Mouse (Mus musculus) embryonic facial prominence, embryonic 11.5 days (tissue): ENCODE measurements around the gene Ptrh2. TPM values are rescaled to one million over a fixed set of nuclear protein-coding genes. Genes with fewer than 3 reads are reported as not detected.

ENCODE experiments used
- ATAC-seq: fragments of 200-750 bp; cut with Nextera tagmentation; replicated peaks from 2 replicates; pipeline ENCODE4 v1.8.0; 2017; ENCODE audit warnings: low read depth; ENCODE audit not compliant: insufficient number of reproducible peaks, low FRiP score, low TSS enrichment
- DNase-seq: peaks from one replicate; pipeline ENCODE4 v3.0.0-alpha.2; 2015; ENCODE audit warnings: low spot score
- H3K27ac ChIP-seq: fragments of 300-500 bp; sonication (generic); replicated peaks from 2 replicates; pipeline ENCODE4 v1.5.1; 2014; ENCODE audit warnings: mild to moderate bottlenecking, low read depth, low read length, control low read depth
- H3K27me3 ChIP-seq: fragments of 300-500 bp; sonication (generic); 2 replicates; pipeline ENCODE4 v1.6.1; 2014; ENCODE audit warnings: mild to moderate bottlenecking, low read length, moderate library complexity, mixed read lengths; ENCODE audit not compliant: control insufficient read depth, insufficient read depth
- H3K36me3 ChIP-seq: fragments of 300-500 bp; sonication (generic); replicated peaks from 2 replicates; pipeline ENCODE4 v1.6.1; 2014; ENCODE audit warnings: low read depth, mild to moderate bottlenecking, low read length, moderate library complexity, mixed read lengths; ENCODE audit not compliant: control insufficient read depth, insufficient read depth
- H3K4me1 ChIP-seq: fragments of 300-500 bp; sonication (generic); 2 replicates; pipeline ENCODE4 v1.6.1; 2014; ENCODE audit warnings: low read length, mixed read lengths; ENCODE audit not compliant: control insufficient read depth, insufficient read depth
- H3K4me2 ChIP-seq: fragments of 300-500 bp; sonication (generic); 2 replicates; pipeline ENCODE4 v1.6.1; 2014; ENCODE audit warnings: low read depth, mild to moderate bottlenecking, control low read depth, low read length, moderate library complexity
- H3K4me3 ChIP-seq: fragments of 300-500 bp; sonication (generic); 2 replicates; pipeline ENCODE4 v1.5.1; 2014; ENCODE audit warnings: low read depth, low read length, control low read depth
- H3K9ac ChIP-seq: fragments of 300-500 bp; sonication (generic); replicated peaks from 2 replicates; pipeline ENCODE4 v1.6.1; 2014; ENCODE audit warnings: mild to moderate bottlenecking, control low read depth, low read length
- H3K9me3 ChIP-seq: fragments of 300-500 bp; sonication (generic); replicated peaks from 2 replicates; pipeline ENCODE4 v1.6.1; 2016; ENCODE audit warnings: mild to moderate bottlenecking, low read length, inconsistent platforms, mixed read lengths; ENCODE audit not compliant: control insufficient read depth
- WGBS: fragments of 180-500 bp; shearing (Covaris S2); extraction: QIAGEN DNeasy Blood & Tissue Kit; methylation state at CpG from one replicate; pipeline ENCODE4 v1.1.7; 2014; 5-methylcytosine and 5-hydroxymethylcytosine counted together
- polyA plus RNA-seq: library from polyadenylated mRNA; unstranded; fragments of >200 nt; fragmentation: Nextera tagmentation; extraction: Ambion mirVana; gene quantifications from 2 replicates; pipeline ENCODE4 v1.2.1, GENCODE M21; 2014

Ptrh2 gene
- polyA plus RNA-seq, 1 experiment from 2014 or later: 49.6 TPM

DNA sequence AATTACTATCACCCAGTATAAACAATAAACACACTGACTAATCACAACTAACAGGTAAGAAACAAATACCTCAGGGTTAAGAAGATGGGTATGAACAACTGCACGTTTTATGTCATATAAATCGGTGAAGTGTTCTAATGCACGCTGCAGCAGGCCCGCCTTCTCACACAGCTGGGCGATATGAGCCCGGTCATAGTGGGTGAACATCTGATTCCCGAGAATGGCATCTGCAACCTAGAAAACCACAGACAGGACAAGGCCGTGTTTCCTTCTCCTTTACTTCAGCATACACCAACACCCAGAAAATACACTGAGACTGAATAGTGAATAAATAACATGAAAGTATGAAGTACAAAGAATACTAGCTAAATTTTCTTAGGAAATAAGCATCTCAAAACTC lies 35.6 kb downstream of the Ptrh2 start:
- Histone ChIP-seq H3K27ac (no peak overlapping the region), H3K4me2 (no peak overlapping the region), H3K4me3 (no peak overlapping the region), H3K27me3 (no peaks in the 10 kb centered on the region), H3K36me3 (peaks cover 13% of the 10 kb centered on the region), H3K4me1 (no peaks in the 10 kb centered on the region), H3K9me3 (no peaks in the 10 kb centered on the region), H3K9ac (no peak overlapping the region)
- ATAC-seq: no peak
- 93% methylated on average over 8 of the region's 8 CpGs for WGBS
- DNase-seq: no peak

DNA sequence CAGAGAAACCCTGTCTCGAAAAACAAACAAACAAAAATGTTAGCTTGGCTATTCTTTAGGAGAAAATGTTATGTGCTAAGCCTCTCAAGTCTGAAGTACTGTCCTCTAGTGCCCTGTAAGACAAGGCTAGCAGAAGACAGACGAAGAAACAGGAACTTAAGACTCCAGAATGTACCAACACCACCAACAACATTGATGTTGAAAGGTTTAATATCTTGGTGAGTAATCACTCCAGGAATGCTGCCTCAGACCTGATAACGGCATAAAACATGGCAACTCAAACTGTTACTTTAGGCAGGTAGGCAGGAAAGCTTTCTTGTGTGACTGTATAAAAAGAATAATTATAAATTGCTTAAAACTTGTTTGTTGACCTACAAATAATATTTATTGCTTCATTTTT lies 40.2 kb downstream of the Ptrh2 start:
- H3K27me3 ChIP-seq: no peaks in the 10 kb centered on the region

DNA sequence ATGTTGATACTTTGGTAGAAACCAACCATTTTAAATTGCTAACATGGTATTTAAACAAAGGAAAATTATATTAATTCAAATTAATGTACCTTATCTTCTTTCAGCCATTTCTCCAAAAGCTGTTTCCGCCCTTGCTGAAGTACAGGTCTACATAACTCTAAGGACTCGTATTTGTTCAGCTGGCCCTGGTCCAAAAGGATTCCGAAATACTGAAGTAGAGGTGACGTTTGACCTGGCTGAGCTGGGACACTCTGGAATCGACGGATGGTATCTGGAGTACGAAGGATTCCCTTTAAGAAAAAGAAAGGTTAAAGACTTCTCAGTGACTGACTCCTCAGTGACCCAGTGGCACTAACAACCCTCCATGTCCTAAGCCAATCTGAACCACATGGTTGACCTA lies 41.2 kb downstream of the Ptrh2 start:
- DNase-seq (no peak), ATAC-seq (no peak)
- no peak overlapping the region for H3K4me3 ChIP-seq
- 90% methylated on average over 7 of the region's 7 CpGs for WGBS
- H3K4me2 ChIP-seq: no peak overlapping the region
- H3K27me3 ChIP-seq: no peaks in the 10 kb centered on the region
- no peaks in the 10 kb centered on the region for H3K4me1 ChIP-seq
- no peaks in the 10 kb centered on the region for H3K9me3 ChIP-seq
- H3K36me3 ChIP-seq: peaks cover 5% of the 10 kb centered on the region
- no peak overlapping the region for H3K27ac ChIP-seq
- H3K9ac ChIP-seq: no peak overlapping the region

More for the DNA sequence above, 40.2 kb downstream of the Ptrh2 start:
- H3K36me3 ChIP-seq: peaks cover 9% of the 10 kb centered on the region
- no peak overlapping the region for H3K27ac ChIP-seq
- H3K4me1 ChIP-seq: no peaks in the 10 kb centered on the region
- H3K9ac ChIP-seq: no peak overlapping the region
- H3K9me3 ChIP-seq: no peaks in the 10 kb centered on the region
- no peak overlapping the region for H3K4me3 ChIP-seq
- 90% methylated on average over 3 of the region's 3 CpGs for WGBS
- no peak for DNase-seq
- ATAC-seq: no peak
- no peak overlapping the region for H3K4me2 ChIP-seq

- peaks cover 5% of the 10 kb centered on the region for H3K36me3 ChIP-seq
- H3K9me3 ChIP-seq: no peaks in the 10 kb centered on the region
- H3K4me1 ChIP-seq: no peaks in the 10 kb centered on the region
- no peak overlapping the region for H3K4me3 ChIP-seq
- no peak overlapping the region for H3K27ac ChIP-seq
- no peak overlapping the region for H3K9ac ChIP-seq
- H3K4me2 ChIP-seq: no peak overlapping the region
- no peak for DNase-seq
- no peaks in the 10 kb centered on the region for H3K27me3 ChIP-seq
- ATAC-seq: no peak
Measured at GRCm38 (mm10) chr11:86725607-86726006, 41.8 kb downstream of the Ptrh2 start.

DNA sequence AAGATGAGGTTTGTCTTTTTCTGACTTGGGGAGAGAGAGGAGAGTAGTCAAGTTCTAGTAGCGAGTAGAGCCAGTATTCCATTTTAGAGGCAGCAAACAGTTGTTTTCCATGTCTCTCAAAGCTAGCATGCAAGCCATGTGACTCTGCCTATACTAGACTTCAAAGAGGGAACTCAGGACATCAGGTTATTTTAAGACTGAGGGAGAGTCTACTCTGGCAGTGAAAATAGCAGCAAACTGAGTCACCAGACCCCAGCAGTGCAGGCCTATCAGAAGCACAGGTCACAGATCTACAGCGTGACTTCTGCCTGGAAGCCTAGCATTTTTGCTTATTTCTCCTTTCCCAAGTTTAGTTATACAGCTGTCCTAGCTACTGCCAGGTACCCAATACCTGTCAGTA lies 47.7 kb downstream of the Ptrh2 start:
- H3K27me3 ChIP-seq: no peaks in the 10 kb centered on the region
- H3K36me3 ChIP-seq: peaks cover 2% of the 10 kb centered on the region
- no peaks in the 10 kb centered on the region for H3K4me1 ChIP-seq
- 92% methylated on average over 2 of the region's 2 CpGs for WGBS
- H3K4me3 ChIP-seq: no peak overlapping the region
- no peak for DNase-seq
- H3K4me2 ChIP-seq: no peak overlapping the region
- no peaks in the 10 kb centered on the region for H3K9me3 ChIP-seq
- ATAC-seq: no peak
- no peak overlapping the region for H3K27ac ChIP-seq
- H3K9ac ChIP-seq: no peak overlapping the region

DNA sequence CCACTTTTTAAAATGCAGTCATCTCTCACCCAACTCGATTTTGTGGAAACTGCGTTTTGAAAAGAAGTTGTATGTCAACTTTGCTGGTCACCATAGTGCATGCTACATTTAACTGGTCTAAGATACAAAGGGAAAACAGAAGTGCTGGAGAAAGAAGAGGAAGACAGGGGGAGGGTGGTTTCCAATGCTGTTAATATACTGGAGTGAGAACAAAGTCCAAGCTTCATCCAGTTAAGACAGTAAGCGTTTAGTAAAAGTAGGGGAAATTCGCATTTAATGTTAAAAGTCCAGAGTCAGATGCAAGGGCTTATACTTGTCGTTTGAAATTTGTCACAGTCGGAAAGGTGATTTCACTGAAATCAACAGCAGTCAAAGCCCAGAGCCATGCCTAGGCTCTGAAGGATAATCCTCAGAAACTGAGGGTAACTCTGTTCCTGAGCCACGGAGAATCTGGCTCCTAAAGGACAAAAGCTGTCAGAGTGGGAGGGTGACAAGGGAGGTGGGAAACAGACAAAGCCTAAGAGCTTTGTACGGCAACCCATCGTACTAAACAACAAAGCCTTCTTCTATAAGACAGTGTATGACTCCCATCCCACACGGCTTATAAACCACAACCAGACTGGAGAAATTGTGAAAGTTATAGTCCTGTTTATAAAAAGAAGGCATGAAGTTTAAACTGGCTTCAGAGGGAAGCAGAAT lies 50.6 kb downstream of the Ptrh2 start:
- H3K27ac ChIP-seq: no peak overlapping the region
- no peak overlapping the region for H3K4me2 ChIP-seq
- WGBS: 83% methylated on average over 10 of the region's 10 CpGs
- peaks cover 2% of the 10 kb centered on the region for H3K36me3 ChIP-seq
- no peak overlapping the region for H3K9ac ChIP-seq
- H3K9me3 ChIP-seq: no peaks in the 10 kb centered on the region
- H3K27me3 ChIP-seq: no peaks in the 10 kb centered on the region
- H3K4me1 ChIP-seq: no peaks in the 10 kb centered on the region
- ATAC-seq: no peak
- no peak overlapping the region for H3K4me3 ChIP-seq
- no peak for DNase-seq

DNA sequence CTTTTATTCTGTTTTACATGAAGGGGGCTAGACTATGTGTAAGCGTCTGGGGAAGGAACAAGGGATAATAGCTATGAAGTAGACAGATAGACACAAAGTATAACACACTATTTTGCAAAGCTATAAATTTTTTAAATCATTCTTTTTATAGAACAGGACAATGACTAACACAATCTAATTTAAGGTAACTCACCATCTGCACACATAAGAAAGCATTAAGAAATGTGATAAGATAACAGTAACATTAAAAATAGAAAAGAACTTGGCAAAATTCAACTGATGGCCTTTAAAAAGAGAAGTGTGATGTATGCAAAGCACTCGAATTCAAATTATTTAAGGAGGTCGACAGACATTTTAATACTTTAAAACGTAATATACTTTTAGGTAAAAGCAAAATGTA lies 51.2 kb downstream of the Ptrh2 start:
- H3K27me3 ChIP-seq: no peaks in the 10 kb centered on the region
- DNase-seq (no peak), ATAC-seq (no peak)
- no peak overlapping the region for H3K4me2 ChIP-seq
- peaks cover 2% of the 10 kb centered on the region for H3K36me3 ChIP-seq
- no peak overlapping the region for H3K27ac ChIP-seq
- H3K9ac ChIP-seq: no peak overlapping the region
- H3K9me3 ChIP-seq: no peaks in the 10 kb centered on the region
- H3K4me1 ChIP-seq: no peaks in the 10 kb centered on the region
- WGBS: 91% methylated on average over 4 of the region's 4 CpGs
- no peak overlapping the region for H3K4me3 ChIP-seq

DNA sequence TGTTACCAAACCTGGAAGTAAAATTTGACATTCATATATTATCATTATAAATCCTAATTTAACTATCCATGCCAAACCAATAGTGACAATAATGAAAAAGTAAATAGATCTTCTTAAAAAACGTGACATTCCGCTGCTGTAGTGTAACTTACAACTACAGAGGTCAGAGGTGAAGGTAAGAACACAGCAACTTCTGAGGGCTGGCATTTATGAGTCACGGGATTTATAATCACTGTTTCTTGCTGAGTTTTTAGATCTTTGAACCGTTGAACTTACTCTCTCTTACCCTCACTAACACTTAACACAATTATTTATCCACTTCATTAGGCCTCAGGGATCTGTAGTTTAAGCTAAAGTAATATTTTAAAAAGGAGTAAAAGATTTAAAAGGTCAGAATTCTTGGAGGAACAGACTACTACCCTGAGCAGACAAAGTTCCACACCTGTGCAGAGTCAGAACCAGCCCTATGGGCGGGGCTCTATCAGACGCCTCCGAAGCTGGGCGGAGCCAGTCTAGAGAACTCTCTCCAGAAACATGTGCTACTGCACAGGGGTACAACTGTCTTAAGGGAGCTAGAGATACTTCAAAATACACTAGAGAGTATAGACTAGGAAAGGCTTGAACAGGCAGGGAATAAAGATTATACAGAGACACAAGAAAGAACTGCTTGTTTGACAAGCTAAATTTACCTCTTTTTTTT lies 53.7 kb downstream of the Ptrh2 start:
- Histone ChIP-seq H3K36me3 (no peaks in the 10 kb centered on the region; the same call in 1 of the 2 replicates), H3K4me2 (no peak overlapping the region), H3K9ac (no peak overlapping the region), H3K27ac (no peak overlapping the region), H3K4me3 (no peak overlapping the region), H3K4me1 (no peaks in the 10 kb centered on the region), H3K27me3 (no peaks in the 10 kb centered on the region), H3K9me3 (no peaks in the 10 kb centered on the region)
- WGBS: 86% methylated on average over 8 of the region's 8 CpGs
- ATAC-seq (no peak), DNase-seq (peak; percentile 4)
